Mouse (Mus musculus): ENCODE data around the gene Terf2ip. TPM values are rescaled to one million over a fixed set of nuclear protein-coding genes. Genes with fewer than 3 reads are reported as not detected.
A peak's percentile ranks its signal among the peaks of the same experiment; 100 is the strongest.

Terf2ip gene
- polyA plus RNA-seq, 1 experiment from 2014 or later = 65.2 TPM

DNA sequence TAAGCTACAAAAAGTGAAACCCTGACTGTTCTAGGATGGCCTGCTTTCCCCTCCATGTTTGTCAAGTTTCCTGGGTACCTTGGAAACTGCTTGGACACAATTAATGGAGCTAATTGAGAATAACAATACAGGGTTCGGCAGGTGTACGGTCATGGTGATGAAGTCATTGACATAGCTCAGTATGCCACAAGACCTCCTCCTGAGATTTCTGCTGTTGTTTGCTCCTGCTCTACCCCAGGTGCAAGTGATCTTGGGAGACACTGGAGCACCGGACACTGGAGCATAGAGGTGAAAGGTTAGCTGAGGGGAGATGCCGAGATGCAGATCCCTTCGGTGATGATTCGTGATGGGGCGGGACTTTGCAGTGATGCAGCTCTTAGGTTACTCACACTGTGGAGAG is 21.9 kb downstream of the Terf2ip start:
- Histone ChIP-seq H3K9me3 (ENCODE audit: control insufficient read depth, low read length) (no peaks in the 10 kb centered on the region), H3K36me3 (ENCODE audit: control insufficient read depth, insufficient read depth, low read length) (no peaks in the 10 kb centered on the region), H3K9ac (replicated peaks; ENCODE audit: low read depth, low read length) (no peak overlapping the region), H3K4me1 (ENCODE audit: control insufficient read depth, insufficient read depth, low read length) (no peaks in the 10 kb centered on the region), H3K4me2 (ENCODE audit: low read depth, low read length) (no peak overlapping the region), H3K4me3 (ENCODE audit: low read depth, low read length) (no peak overlapping the region), H3K27me3 (ENCODE audit: control insufficient read depth, insufficient read depth, low read length) (no peaks in the 10 kb centered on the region), H3K27ac (ENCODE audit: low read depth, low read length) (no peak overlapping the region)
- ATAC-seq (ENCODE audit: low read depth) = no peak
- WGBS = 52% methylated on average over 7 of the region's 7 CpGs

DNA sequence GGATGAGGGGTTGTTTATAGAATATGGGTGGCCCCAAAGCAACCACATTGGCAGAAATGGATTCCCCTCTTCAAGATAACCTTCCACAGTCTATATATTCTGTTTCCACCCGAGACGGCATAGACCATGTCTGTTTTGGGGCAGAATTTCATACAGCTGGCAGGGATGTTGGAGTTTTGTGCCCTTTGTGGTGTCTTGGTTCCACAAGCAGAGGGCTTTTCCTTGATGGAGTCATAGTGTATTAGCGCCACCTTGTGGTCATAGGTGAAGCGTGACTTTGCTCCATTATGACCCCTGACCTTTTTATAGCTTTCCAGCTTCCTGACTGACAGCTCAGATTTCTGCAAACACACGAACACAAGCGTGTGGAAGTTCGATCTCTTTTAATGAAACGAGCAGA is 23.4 kb downstream of the Terf2ip start:
- no peak for ATAC-seq (ENCODE audit: low read depth)
- H3K36me3 ChIP-seq (ENCODE audit: control insufficient read depth, insufficient read depth, low read length) = no peaks in the 10 kb centered on the region
- no peak overlapping the region for H3K4me2 ChIP-seq (ENCODE audit: low read depth, low read length)
- H3K4me1 ChIP-seq (ENCODE audit: control insufficient read depth, insufficient read depth, low read length) = no peaks in the 10 kb centered on the region
- no peaks in the 10 kb centered on the region for H3K27me3 ChIP-seq (ENCODE audit: control insufficient read depth, insufficient read depth, low read length)
- no peak overlapping the region for H3K27ac ChIP-seq (ENCODE audit: low read depth, low read length)
- no peak overlapping the region for H3K9ac ChIP-seq (replicated peaks; ENCODE audit: low read depth, low read length)
- 21% methylated on average over 8 of the region's 8 CpGs for WGBS
- no peak overlapping the region for H3K4me3 ChIP-seq (ENCODE audit: low read depth, low read length)
- no peaks in the 10 kb centered on the region for H3K9me3 ChIP-seq (ENCODE audit: control insufficient read depth, low read length)

- H3K36me3 ChIP-seq (ENCODE audit: control insufficient read depth, insufficient read depth, low read length) = no peaks in the 10 kb centered on the region
- ATAC-seq (ENCODE audit: low read depth) = no peak
- WGBS = 84% methylated on average over 18 of the region's 18 CpGs
- H3K27me3 ChIP-seq (ENCODE audit: control insufficient read depth, insufficient read depth, low read length) = no peaks in the 10 kb centered on the region
- no peak overlapping the region for H3K4me3 ChIP-seq (ENCODE audit: low read depth, low read length)
- H3K4me2 ChIP-seq (ENCODE audit: low read depth, low read length) = no peak overlapping the region
- no peak overlapping the region for H3K9ac ChIP-seq (replicated peaks; ENCODE audit: low read depth, low read length)
- H3K9me3 ChIP-seq (ENCODE audit: control insufficient read depth, low read length) = no peaks in the 10 kb centered on the region
- no peaks in the 10 kb centered on the region for H3K4me1 ChIP-seq (ENCODE audit: control insufficient read depth, insufficient read depth, low read length)
- no peak overlapping the region for H3K27ac ChIP-seq (ENCODE audit: low read depth, low read length)
Measured at GRCm38 (mm10) chr8:112037521-112037920, 26.3 kb downstream of the Terf2ip start.

DNA sequence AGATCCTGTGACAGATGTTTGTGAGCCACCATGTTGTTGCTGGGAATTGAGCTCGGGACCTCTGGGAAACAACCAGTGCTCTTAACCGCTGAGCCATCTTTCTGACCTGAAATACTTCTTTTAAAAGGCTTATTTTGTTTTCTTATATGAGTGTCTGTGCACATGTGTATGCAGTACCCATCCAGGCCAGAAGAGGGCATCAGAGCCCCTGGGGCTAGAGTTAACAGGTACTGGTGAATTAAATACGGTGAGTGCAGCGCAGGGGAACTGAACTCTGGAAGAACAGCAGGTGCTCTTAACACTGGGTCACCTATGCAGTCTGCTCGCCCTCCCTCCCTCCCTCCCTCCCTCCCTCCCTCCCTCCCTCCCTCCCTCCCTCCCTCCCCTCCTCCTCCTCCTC is 34.0 kb downstream of the Terf2ip start:
- Histone ChIP-seq H3K9me3 (ENCODE audit: control insufficient read depth, low read length) (no peaks in the 10 kb centered on the region), H3K36me3 (ENCODE audit: control insufficient read depth, insufficient read depth, low read length) (no peaks in the 10 kb centered on the region), H3K4me2 (ENCODE audit: low read depth, low read length) (no peak overlapping the region), H3K27me3 (ENCODE audit: control insufficient read depth, insufficient read depth, low read length) (no peaks in the 10 kb centered on the region), H3K27ac (ENCODE audit: low read depth, low read length) (no peak overlapping the region), H3K9ac (replicated peaks; ENCODE audit: low read depth, low read length) (no peak overlapping the region), H3K4me1 (ENCODE audit: control insufficient read depth, insufficient read depth, low read length) (no peaks in the 10 kb centered on the region), H3K4me3 (ENCODE audit: low read depth, low read length) (no peak overlapping the region)
- WGBS = 85% methylated on average over 5 of the region's 5 CpGs
- no peak for ATAC-seq (ENCODE audit: low read depth)

- Histone ChIP-seq H3K4me2 (ENCODE audit: low read depth, low read length) (no peak overlapping the region), H3K27ac (ENCODE audit: low read depth, low read length) (no peak overlapping the region), H3K9ac (replicated peaks; ENCODE audit: low read depth, low read length) (no peak overlapping the region), H3K36me3 (ENCODE audit: control insufficient read depth, insufficient read depth, low read length) (no peaks in the 10 kb centered on the region), H3K4me3 (ENCODE audit: low read depth, low read length) (no peak overlapping the region), H3K9me3 (ENCODE audit: control insufficient read depth, low read length) (no peaks in the 10 kb centered on the region), H3K27me3 (ENCODE audit: control insufficient read depth, insufficient read depth, low read length) (no peaks in the 10 kb centered on the region), H3K4me1 (ENCODE audit: control insufficient read depth, insufficient read depth, low read length) (no peaks in the 10 kb centered on the region)
- WGBS = under 1% methylated on average over 7 of the region's 7 CpGs
- ATAC-seq (ENCODE audit: low read depth) = peak; percentile 81; the same call in 1 of the 2 replicates
Measured at GRCm38 (mm10) chr8:112045896-112046295, 34.7 kb downstream of the Terf2ip start.

GRCm38 (mm10) chr8:112048293-112048692 is 37.1 kb downstream of the Terf2ip start:
- WGBS = 78% methylated on average over 6 of the region's 6 CpGs
- H3K4me2 ChIP-seq (ENCODE audit: low read depth, low read length) = no peak overlapping the region
- H3K36me3 ChIP-seq (ENCODE audit: control insufficient read depth, insufficient read depth, low read length) = no peaks in the 10 kb centered on the region
- no peak overlapping the region for H3K4me3 ChIP-seq (ENCODE audit: low read depth, low read length)
- no peak overlapping the region for H3K27ac ChIP-seq (ENCODE audit: low read depth, low read length)
- no peak for ATAC-seq (ENCODE audit: low read depth)
- no peaks in the 10 kb centered on the region for H3K27me3 ChIP-seq (ENCODE audit: control insufficient read depth, insufficient read depth, low read length)
- H3K9ac ChIP-seq (replicated peaks; ENCODE audit: low read depth, low read length) = no peak overlapping the region
- no peaks in the 10 kb centered on the region for H3K9me3 ChIP-seq (ENCODE audit: control insufficient read depth, low read length)
- H3K4me1 ChIP-seq (ENCODE audit: control insufficient read depth, insufficient read depth, low read length) = no peaks in the 10 kb centered on the region

GRCm38 (mm10) chr8:112049984-112050383 is 38.8 kb downstream of the Terf2ip start:
- Histone ChIP-seq H3K36me3 (ENCODE audit: control insufficient read depth, insufficient read depth, low read length) (no peaks in the 10 kb centered on the region), H3K4me2 (ENCODE audit: low read depth, low read length) (no peak overlapping the region), H3K9me3 (ENCODE audit: control insufficient read depth, low read length) (no peaks in the 10 kb centered on the region), H3K4me1 (ENCODE audit: control insufficient read depth, insufficient read depth, low read length) (no peaks in the 10 kb centered on the region), H3K9ac (replicated peaks; ENCODE audit: low read depth, low read length) (no peak overlapping the region), H3K27ac (ENCODE audit: low read depth, low read length) (no peak overlapping the region), H3K4me3 (ENCODE audit: low read depth, low read length) (no peak overlapping the region), H3K27me3 (ENCODE audit: control insufficient read depth, insufficient read depth, low read length) (no peaks in the 10 kb centered on the region)
- WGBS = 84% methylated on average over 6 of the region's 6 CpGs
- ATAC-seq (ENCODE audit: low read depth) = no peak

GRCm38 (mm10) chr8:112051537-112051936 is 40.3 kb downstream of the Terf2ip start:
- ATAC-seq (ENCODE audit: low read depth) = no peak
- H3K36me3 ChIP-seq (ENCODE audit: control insufficient read depth, insufficient read depth, low read length) = no peaks in the 10 kb centered on the region
- no peaks in the 10 kb centered on the region for H3K4me1 ChIP-seq (ENCODE audit: control insufficient read depth, insufficient read depth, low read length)
- H3K27me3 ChIP-seq (ENCODE audit: control insufficient read depth, insufficient read depth, low read length) = no peaks in the 10 kb centered on the region
- no peak overlapping the region for H3K27ac ChIP-seq (ENCODE audit: low read depth, low read length)
- H3K9me3 ChIP-seq (ENCODE audit: control insufficient read depth, low read length) = no peaks in the 10 kb centered on the region
- 78% methylated on average over 9 of the region's 9 CpGs for WGBS
- no peak overlapping the region for H3K9ac ChIP-seq (replicated peaks; ENCODE audit: low read depth, low read length)
- H3K4me3 ChIP-seq (ENCODE audit: low read depth, low read length) = no peak overlapping the region
- no peak overlapping the region for H3K4me2 ChIP-seq (ENCODE audit: low read depth, low read length)

DNA sequence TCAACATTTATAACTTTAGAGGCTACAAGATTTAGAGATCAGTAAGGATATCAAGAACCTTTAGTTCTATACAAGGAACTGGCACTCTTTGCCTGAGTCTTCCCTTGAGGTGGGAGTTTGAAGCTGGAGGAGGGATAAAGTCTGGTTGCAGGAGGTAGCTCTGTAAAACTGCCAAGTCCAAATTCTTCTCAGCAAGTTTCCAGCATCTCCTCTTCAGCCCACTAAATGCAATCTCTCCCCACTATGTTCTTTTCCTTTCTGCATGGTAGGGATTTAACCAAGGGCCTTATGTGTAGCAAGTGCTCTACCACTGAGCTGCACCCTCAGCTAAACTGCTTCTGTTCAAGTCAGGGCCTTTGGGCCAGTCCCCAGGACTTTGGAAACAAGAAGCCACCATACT is 43.3 kb downstream of the Terf2ip start:
- H3K4me2 ChIP-seq (ENCODE audit: low read depth, low read length) = no peak overlapping the region
- ATAC-seq (ENCODE audit: low read depth) = no peak
- H3K27ac ChIP-seq (ENCODE audit: low read depth, low read length) = no peak overlapping the region

GRCm38 (mm10) chr8:112061372-112061771 is 50.2 kb downstream of the Terf2ip start:
- H3K27ac ChIP-seq (ENCODE audit: low read depth, low read length) = no peak overlapping the region
- H3K4me3 ChIP-seq (ENCODE audit: low read depth, low read length) = no peak overlapping the region
- WGBS = 42% methylated on average over 4 of the region's 4 CpGs
- H3K4me2 ChIP-seq (ENCODE audit: low read depth, low read length) = no peak overlapping the region
- H3K9ac ChIP-seq (replicated peaks; ENCODE audit: low read depth, low read length) = no peak overlapping the region
- ATAC-seq (ENCODE audit: low read depth) = 0 out of 2 replicates have a peak, but pooled peaks have one; percentile 56
- no peaks in the 10 kb centered on the region for H3K4me1 ChIP-seq (ENCODE audit: control insufficient read depth, insufficient read depth, low read length)
- no peaks in the 10 kb centered on the region for H3K36me3 ChIP-seq (ENCODE audit: control insufficient read depth, insufficient read depth, low read length)
- H3K9me3 ChIP-seq (ENCODE audit: control insufficient read depth, low read length) = no peaks in the 10 kb centered on the region
- no peaks in the 10 kb centered on the region for H3K27me3 ChIP-seq (ENCODE audit: control insufficient read depth, insufficient read depth, low read length)

More for the DNA sequence above, 43.3 kb downstream of the Terf2ip start:
- no peaks in the 10 kb centered on the region for H3K36me3 ChIP-seq (ENCODE audit: control insufficient read depth, insufficient read depth, low read length)
- H3K9ac ChIP-seq (replicated peaks; ENCODE audit: low read depth, low read length) = no peak overlapping the region
- no peaks in the 10 kb centered on the region for H3K9me3 ChIP-seq (ENCODE audit: control insufficient read depth, low read length)
- no peaks in the 10 kb centered on the region for H3K4me1 ChIP-seq (ENCODE audit: control insufficient read depth, insufficient read depth, low read length)
- no peak overlapping the region for H3K4me3 ChIP-seq (ENCODE audit: low read depth, low read length)
- no peaks in the 10 kb centered on the region for H3K27me3 ChIP-seq (ENCODE audit: control insufficient read depth, insufficient read depth, low read length)
